Mouse (Mus musculus) MEL (cell line): ENCODE data around the gene Gm10720. TPM values are rescaled to one million over a fixed set of nuclear protein-coding genes. Genes with fewer than 3 reads are reported as not detected.
"Not testable (repeated sequence)": the region's sequence is repeated elsewhere in the genome, so short reads cannot be mapped to it uniquely, and the experiment has no call there.

Experiments
- DNase-seq: peaks from one replicate; pipeline ENCODE4 v3.0.0; 2011; ENCODE audit warnings: low read depth, low spot score
- H3K27ac ChIP-seq: 2 replicates; pipeline ENCODE4 v1.5.1; 2012; ENCODE audit warnings: low read depth, mild to moderate bottlenecking, control low read depth, low read length, moderate library complexity; ENCODE audit not compliant: control insufficient read depth
- H3K27me3 ChIP-seq, 2 experiments: fragments of 150-350 bp in 1 of 2; sonication (generic) in 1 of 2; 2 replicates each; pipeline ENCODE4 v1.6.1; 2012; ENCODE audit warnings: low read length in 2 of 2, mild to moderate bottlenecking in 2 of 2, improper control_type of control experiment in 1 of 2, moderate library complexity in 1 of 2; ENCODE audit not compliant: insufficient read depth in 2 of 2, control insufficient read depth in 1 of 2
- H3K36me3 ChIP-seq, 2 experiments: 2 replicates each; pipeline ENCODE4 v1.6.1; 2012 to 2014; ENCODE audit warnings: low read length in 2 of 2, improper control_type of control experiment in 1 of 2, inconsistent platforms in 1 of 2, mild to moderate bottlenecking in 1 of 2; ENCODE audit not compliant: insufficient read depth in 2 of 2, control insufficient read depth in 1 of 2
- H3K4me1 ChIP-seq, 2 experiments: fragments of 150-350 bp in 1 of 2; sonication (generic) in 1 of 2; 2 replicates each; pipeline ENCODE4 v1.6.1; 2012; ENCODE audit warnings: low read length in 2 of 2, improper control_type of control experiment in 1 of 2, mild to moderate bottlenecking in 1 of 2; ENCODE audit not compliant: insufficient read depth in 2 of 2, control insufficient read depth in 1 of 2
- H3K4me3 ChIP-seq, 2 experiments: fragments of 150-350 bp in 1 of 2; sonication (generic) in 1 of 2; 2 replicates each; pipeline ENCODE4 v1.5.1; 2012; ENCODE audit warnings: low read depth in 2 of 2, low read length in 2 of 2, mild to moderate bottlenecking in 2 of 2, moderate library complexity in 2 of 2, control low read depth in 1 of 2, improper control_type of control experiment in 1 of 2; ENCODE audit not compliant: control insufficient read depth in 1 of 2, insufficient read depth in 1 of 2
- H3K79me2 ChIP-seq: 2 replicates; pipeline ENCODE4 v1.6.1; 2012; ENCODE audit warnings: mild to moderate bottlenecking, low read length, moderate library complexity; ENCODE audit not compliant: control insufficient read depth, poor library complexity, insufficient read depth
- H3K9ac ChIP-seq: 2 replicates; pipeline ENCODE4 v1.6.1; 2012; ENCODE audit warnings: low read depth, mild to moderate bottlenecking, control low read depth, low read length, moderate library complexity; ENCODE audit not compliant: control insufficient read depth, poor library complexity, severe bottlenecking
- H3K9me3 ChIP-seq: fragments of 150-350 bp; sonication (generic); replicated peaks from 2 replicates; pipeline ENCODE4 v1.6.1; 2012; ENCODE audit warnings: mild to moderate bottlenecking, low read length, improper control_type of control experiment, moderate library complexity; ENCODE audit not compliant: insufficient read depth
- polyA plus RNA-seq, 2 experiments: library from polyadenylated mRNA; stranded (reverse) in 1 of 2; unstranded in 1 of 2; fragments of >175 nt in 1 of 2; fragments of >200 nt in 1 of 2; gene quantifications; 2 replicates each; pipeline versions ENCODE4 v1.2.1 to v1.2.4; 2012; ENCODE audit warnings: low replicate concordance in 2 of 2, low read depth in 1 of 2; ENCODE audit not compliant: insufficient read length in 2 of 2, insufficient read depth in 1 of 2, missing spikeins in 1 of 2
- total RNA-seq: library from RNA; depleted of rRNA; stranded (reverse); fragments of 300-350 nt; gene quantifications from 2 replicates; pipeline ENCODE4 v1.2.3, GENCODE M21; 2012

Gene Gm10720
- total and polyA plus RNA-seq, 3 experiments: not detected

- DNase-seq: not testable (repeated sequence)
Observed at GRCm38 (mm10) chr9:3019835-3020727, 4.6 kb downstream of the Gm10720 start.

DNA sequence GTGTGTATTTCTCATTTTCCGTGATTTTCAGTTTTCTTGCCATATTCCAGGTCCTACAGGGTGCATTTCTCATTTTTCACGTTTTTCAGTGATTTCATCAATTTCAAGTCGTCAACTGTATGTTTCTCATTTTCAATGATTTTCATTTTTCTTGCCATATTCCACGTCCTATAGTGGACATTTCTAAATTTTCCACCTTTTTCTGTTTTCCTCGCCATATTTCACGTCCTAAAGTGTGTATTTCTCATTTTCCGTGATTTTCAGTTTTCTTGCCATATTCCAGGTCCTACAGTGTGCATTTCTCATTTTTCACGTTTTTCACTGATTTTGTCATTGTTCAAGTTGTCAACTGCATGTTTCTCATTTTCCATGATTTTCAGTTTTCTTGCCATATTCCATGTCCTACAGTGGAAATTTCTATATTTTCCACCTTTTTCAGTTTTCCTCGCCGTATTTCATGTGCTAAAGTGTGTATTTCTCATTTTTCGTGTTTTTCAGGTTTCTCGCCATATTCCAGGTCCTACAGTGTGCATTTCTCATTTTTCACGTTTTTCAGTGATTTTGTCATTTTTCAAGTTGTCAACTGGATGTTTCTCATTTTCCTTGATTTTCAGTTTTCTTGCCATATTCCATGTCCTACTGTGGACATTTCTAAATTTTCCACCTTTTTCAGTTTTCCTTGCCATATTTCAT lies 7.0 kb downstream of the Gm10720 start:
- not testable (repeated sequence) for H3K79me2 ChIP-seq, H3K4me3 ChIP-seq, H3K27ac ChIP-seq, H3K4me1 ChIP-seq, H3K36me3 ChIP-seq, H3K27me3 ChIP-seq, H3K9ac ChIP-seq, H3K9me3 ChIP-seq
- peak; percentile 70 for DNase-seq

More at GRCm38 (mm10) chr9:3019835-3020727, 4.6 kb downstream of the Gm10720 start:
- not testable (repeated sequence) for H3K36me3 ChIP-seq, H3K79me2 ChIP-seq, H3K27me3 ChIP-seq, H3K4me1 ChIP-seq, H3K9ac ChIP-seq, H3K4me3 ChIP-seq, H3K27ac ChIP-seq, H3K9me3 ChIP-seq

DNA sequence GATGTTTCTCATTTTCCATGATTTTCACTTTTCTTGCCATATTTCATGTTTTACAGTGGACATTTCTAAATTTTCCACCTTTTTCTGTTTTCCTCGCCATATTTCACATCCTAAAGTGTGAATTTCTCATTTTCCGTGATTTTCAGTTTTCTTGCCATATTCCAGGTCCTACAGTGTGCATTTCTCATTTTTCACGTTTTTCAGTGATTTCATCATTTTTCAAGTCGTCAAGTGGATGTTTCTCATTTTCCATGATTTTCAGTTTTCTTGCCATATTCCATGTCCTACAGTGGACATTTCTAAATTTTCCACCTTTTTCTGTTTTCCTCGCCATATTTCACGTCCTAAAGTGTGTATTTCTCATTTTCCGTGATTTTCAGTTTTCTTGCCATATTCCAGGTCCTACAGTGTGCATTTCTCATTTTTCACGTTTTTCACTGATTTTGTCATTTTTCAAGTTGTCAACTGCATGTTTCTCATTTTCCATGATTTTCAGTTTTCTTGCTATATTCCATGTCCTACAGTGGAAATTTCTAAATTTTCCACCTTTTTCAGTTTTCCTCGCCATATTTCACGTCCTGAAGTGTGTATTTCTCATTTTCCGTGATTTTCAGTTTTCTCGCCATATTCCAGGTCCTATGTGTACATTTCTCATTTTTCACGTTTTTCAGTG lies 8.0 kb downstream of the Gm10720 start, which contains the start of gene Gm10718:
TSS of gene Gm10718 (plus strand) at position 236 of the 673 bp plus-strand sequence.
- H3K27ac ChIP-seq, H3K27me3 ChIP-seq, H3K36me3 ChIP-seq, DNase-seq, H3K4me1 ChIP-seq, H3K9me3 ChIP-seq, H3K79me2 ChIP-seq, H3K4me3 ChIP-seq, H3K9ac ChIP-seq: not testable (repeated sequence)

DNA sequence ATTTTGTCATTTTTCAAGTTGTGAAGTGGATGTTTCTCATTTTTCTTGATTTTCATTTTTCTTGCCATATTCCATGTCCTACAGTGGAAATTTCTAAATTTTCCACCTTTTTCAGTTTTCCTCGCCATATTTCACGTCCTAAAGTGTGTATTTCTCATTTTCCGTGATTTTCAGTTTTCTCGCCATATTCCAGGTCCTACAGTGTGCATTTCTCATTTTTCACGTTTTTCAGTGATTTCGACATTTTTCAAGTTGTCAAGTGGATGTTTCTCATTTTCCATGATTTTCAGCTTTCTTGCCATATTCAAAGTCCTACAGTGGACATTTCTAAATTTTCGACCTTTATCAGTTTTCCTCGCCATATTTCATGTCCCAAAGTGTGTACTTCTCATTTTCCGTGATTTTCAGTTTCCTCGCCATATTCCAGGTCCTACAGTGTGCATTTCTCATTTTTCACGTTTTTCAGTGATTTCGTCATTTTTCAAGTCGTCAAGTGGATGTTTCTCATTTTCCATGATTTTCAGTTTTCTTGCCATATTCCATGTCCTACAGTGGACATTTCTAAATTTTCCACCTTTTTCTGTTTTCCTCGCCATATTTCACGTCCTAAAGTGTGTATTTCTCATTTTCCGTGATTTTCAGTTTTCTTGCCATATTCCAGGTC lies 8.7 kb downstream of the Gm10720 start:
- H3K9me3 ChIP-seq, DNase-seq, H3K36me3 ChIP-seq, H3K27me3 ChIP-seq, H3K4me1 ChIP-seq, H3K4me3 ChIP-seq, H3K27ac ChIP-seq, H3K9ac ChIP-seq, H3K79me2 ChIP-seq: not testable (repeated sequence)

GRCm38 (mm10) chr9:3024912-3025467 lies 9.5 kb downstream of the Gm10720 start, which contains the start of gene Gm10717:
Gm10717 (plus strand) TSS chr9:3025417.
- not testable (repeated sequence) for H3K27me3 ChIP-seq, DNase-seq, H3K4me3 ChIP-seq, H3K9me3 ChIP-seq, H3K36me3 ChIP-seq, H3K79me2 ChIP-seq, H3K4me1 ChIP-seq, H3K9ac ChIP-seq, H3K27ac ChIP-seq

DNA sequence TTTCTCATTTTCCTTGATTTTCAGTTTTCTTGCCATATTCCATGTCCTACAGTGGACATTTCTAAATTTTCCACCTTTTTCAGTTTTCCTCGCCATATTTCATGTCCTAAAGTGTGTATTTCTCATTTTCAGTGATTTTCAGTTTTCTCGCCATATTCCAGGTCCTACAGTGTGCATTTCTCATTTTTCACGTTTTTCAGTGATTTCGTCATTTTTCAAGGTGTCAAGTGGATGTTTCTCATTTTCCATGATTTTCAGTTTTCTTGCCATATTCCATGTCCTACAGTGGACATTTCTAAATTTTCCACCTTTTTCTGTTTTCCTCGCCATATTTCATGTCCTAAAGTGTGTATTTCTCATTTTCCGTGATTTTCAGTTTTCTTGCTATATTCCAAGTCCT lies 10.2 kb downstream of the Gm10720 start:
- H3K27ac ChIP-seq, H3K4me1 ChIP-seq, H3K4me3 ChIP-seq, H3K79me2 ChIP-seq, DNase-seq, H3K9ac ChIP-seq, H3K9me3 ChIP-seq, H3K27me3 ChIP-seq, H3K36me3 ChIP-seq: not testable (repeated sequence)
